Mouse (Mus musculus): ENCODE data around the gene Gmppa. TPM values are rescaled to one million over a fixed set of nuclear protein-coding genes. Genes with fewer than 3 reads are reported as not detected.

Gmppa gene
- 39.2 to 56.0 TPM (median 55.4 TPM) in 3 replicates for total RNA-seq (2017)

GRCm38 (mm10) chr1:75435475-75436328 is at the start of gene Gmppa:
Gene Gmppa, plus strand, starts transcription at chr1:75435930.
- peak; percentile 81 for ATAC-seq (replicated peaks; ENCODE audit: insufficient number of reproducible peaks, low FRiP score, low TSS enrichment, poor library complexity, severe bottlenecking)

GRCm38 (mm10) chr1:75386149-75386548 is 49.6 kb upstream of the Gmppa start:
- no peak for ATAC-seq (replicated peaks; ENCODE audit: insufficient number of reproducible peaks, low FRiP score, low TSS enrichment, poor library complexity, severe bottlenecking)

- ATAC-seq (replicated peaks; ENCODE audit: insufficient number of reproducible peaks, low FRiP score, low TSS enrichment, poor library complexity, severe bottlenecking) = no peak
These were observed 48.2 kb upstream of the Gmppa start for GRCm38 (mm10) chr1:75387469-75387928.

- no peak for ATAC-seq (replicated peaks; ENCODE audit: insufficient number of reproducible peaks, low FRiP score, low TSS enrichment, poor library complexity, severe bottlenecking)
These were observed 47.5 kb upstream of the Gmppa start for GRCm38 (mm10) chr1:75387929-75388897.

- ATAC-seq (replicated peaks; ENCODE audit: insufficient number of reproducible peaks, low FRiP score, low TSS enrichment, poor library complexity, severe bottlenecking) = no peak
These were observed 46.7 kb upstream of the Gmppa start for GRCm38 (mm10) chr1:75388898-75389515.

GRCm38 (mm10) chr1:75393139-75393538 is 42.6 kb upstream of the Gmppa start:
- ATAC-seq (replicated peaks; ENCODE audit: insufficient number of reproducible peaks, low FRiP score, low TSS enrichment, poor library complexity, severe bottlenecking) = no peak

- ATAC-seq (replicated peaks; ENCODE audit: insufficient number of reproducible peaks, low FRiP score, low TSS enrichment, poor library complexity, severe bottlenecking) = no peak
These were observed 41.9 kb upstream of the Gmppa start for GRCm38 (mm10) chr1:75393846-75394245.

GRCm38 (mm10) chr1:75398761-75399402 is 36.8 kb upstream of the Gmppa start:
- no peak for ATAC-seq (replicated peaks; ENCODE audit: insufficient number of reproducible peaks, low FRiP score, low TSS enrichment, poor library complexity, severe bottlenecking)

- ATAC-seq (replicated peaks; ENCODE audit: insufficient number of reproducible peaks, low FRiP score, low TSS enrichment, poor library complexity, severe bottlenecking) = no peak
These were observed 35.8 kb upstream of the Gmppa start for GRCm38 (mm10) chr1:75399755-75400492.

- no peak for ATAC-seq (replicated peaks; ENCODE audit: insufficient number of reproducible peaks, low FRiP score, low TSS enrichment, poor library complexity, severe bottlenecking)
These were observed 35.1 kb upstream of the Gmppa start for GRCm38 (mm10) chr1:75400493-75401115.

- no peak for ATAC-seq (replicated peaks; ENCODE audit: insufficient number of reproducible peaks, low FRiP score, low TSS enrichment, poor library complexity, severe bottlenecking)
These were observed 30.2 kb upstream of the Gmppa start for GRCm38 (mm10) chr1:75405547-75405946.

GRCm38 (mm10) chr1:75406173-75406572 is 29.6 kb upstream of the Gmppa start:
- no peak for ATAC-seq (replicated peaks; ENCODE audit: insufficient number of reproducible peaks, low FRiP score, low TSS enrichment, poor library complexity, severe bottlenecking)

- no peak for ATAC-seq (replicated peaks; ENCODE audit: insufficient number of reproducible peaks, low FRiP score, low TSS enrichment, poor library complexity, severe bottlenecking)
These were observed 28.7 kb upstream of the Gmppa start for GRCm38 (mm10) chr1:75407056-75407455.

GRCm38 (mm10) chr1:75408210-75408609 is 27.5 kb upstream of the Gmppa start:
- no peak for ATAC-seq (replicated peaks; ENCODE audit: insufficient number of reproducible peaks, low FRiP score, low TSS enrichment, poor library complexity, severe bottlenecking)

- ATAC-seq (replicated peaks; ENCODE audit: insufficient number of reproducible peaks, low FRiP score, low TSS enrichment, poor library complexity, severe bottlenecking) = no peak
These were observed 25.8 kb upstream of the Gmppa start for GRCm38 (mm10) chr1:75409950-75410349.

- no peak for ATAC-seq (replicated peaks; ENCODE audit: insufficient number of reproducible peaks, low FRiP score, low TSS enrichment, poor library complexity, severe bottlenecking)
These were observed 23.5 kb upstream of the Gmppa start for GRCm38 (mm10) chr1:75412196-75412595.

- ATAC-seq (replicated peaks; ENCODE audit: insufficient number of reproducible peaks, low FRiP score, low TSS enrichment, poor library complexity, severe bottlenecking) = no peak
These were observed 22.0 kb upstream of the Gmppa start for GRCm38 (mm10) chr1:75413749-75414148.
